Mouse (Mus musculus) c-Kit-positive CD71-positive TER-119-positive erythroid progenitor cells, embryonic 14.5 days (primary cell): ENCODE measurements around the gene Fpr1.
"Not testable (repeated sequence)": the region's sequence is repeated elsewhere in the genome, so short reads cannot be mapped to it uniquely, and the experiment has no call there.

Source experiments
- DNase-seq: peaks from one replicate; pipeline ENCODE4 v3.0.0-alpha.2; 2013; ENCODE audit warnings: low spot score

Fpr1 gene

DNA sequence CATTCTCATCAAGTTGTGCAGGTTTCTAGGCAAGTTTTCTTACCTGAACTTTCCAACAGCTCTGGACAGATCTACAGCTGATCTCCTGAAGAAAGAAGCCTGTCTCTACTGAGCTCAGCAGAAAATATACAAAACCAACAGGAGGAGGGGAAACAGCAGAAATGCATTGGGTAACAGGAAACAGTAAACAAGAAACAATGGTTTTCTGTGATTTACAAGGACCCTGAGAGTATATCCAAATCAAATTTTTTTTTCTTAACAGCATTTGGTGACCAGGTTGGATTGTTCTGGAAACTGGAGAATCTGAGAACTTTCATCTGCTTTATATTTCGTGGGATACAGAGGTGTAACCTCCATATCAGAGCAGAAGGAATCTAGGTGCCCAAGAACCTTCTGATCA, at the start of gene Fpr1:
Gene Fpr1, minus strand, starts transcription at position 101 of the 400 bp plus-strand sequence.
- no peak for DNase-seq

DNA sequence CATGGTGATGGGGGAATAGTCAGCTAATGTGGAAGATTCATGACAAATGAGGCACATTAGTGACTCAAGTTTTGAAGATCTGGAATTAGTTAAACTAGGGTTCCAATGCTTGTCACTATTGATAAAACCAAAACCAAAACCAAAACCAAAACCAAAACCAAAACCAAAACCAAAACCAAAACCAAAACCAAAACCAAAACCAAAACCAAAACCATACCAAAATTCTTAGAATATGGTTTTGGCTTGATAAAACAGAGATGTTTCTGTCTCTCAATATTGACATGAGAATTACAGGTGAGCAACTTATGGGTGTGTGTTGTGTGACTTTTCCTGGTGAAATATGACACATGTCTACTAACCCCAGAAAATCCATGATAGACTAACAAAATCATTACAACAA, 34.0 kb upstream of the Fpr1 start:
- no peak for DNase-seq

DNA sequence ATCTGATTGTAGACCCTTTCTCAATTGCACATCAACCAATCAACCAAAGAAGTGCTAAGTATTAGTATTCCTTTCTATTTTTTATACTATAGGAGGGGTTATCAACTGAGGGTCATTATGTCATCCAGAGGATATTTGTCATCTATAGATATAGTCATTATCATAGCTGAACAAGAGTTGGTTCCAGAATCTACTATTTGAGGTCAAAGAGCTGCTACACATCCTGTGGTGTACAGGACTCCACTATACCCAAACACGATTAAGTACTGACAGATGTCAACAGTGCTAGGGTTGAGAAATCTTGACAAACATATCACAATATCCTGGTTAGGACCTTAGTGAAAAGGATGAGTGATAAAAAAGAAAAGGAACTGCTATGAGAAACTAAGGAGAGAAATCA, 33.6 kb upstream of the Fpr1 start:
- no peak for DNase-seq

DNA sequence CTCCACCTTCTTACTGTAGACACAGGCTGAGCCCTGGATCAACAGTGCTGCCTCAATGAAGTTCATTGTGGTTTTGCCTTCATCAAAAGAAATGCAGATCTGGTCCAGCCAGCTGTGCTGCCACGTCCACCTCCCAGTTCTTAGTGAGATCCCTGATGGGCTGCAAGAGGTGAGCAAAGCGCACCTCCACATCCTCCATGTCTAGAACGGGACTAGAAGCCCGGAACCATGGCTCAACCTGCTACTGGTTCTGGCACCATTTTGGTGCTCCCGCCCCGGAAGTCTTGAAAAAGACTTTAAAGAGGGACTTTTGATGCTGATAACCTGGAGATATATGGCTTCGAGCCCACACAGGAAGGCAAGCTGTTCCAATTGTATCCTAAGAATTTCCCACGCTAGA, 28.9 kb upstream of the Fpr1 start:
- DNase-seq: not testable (repeated sequence)

DNA sequence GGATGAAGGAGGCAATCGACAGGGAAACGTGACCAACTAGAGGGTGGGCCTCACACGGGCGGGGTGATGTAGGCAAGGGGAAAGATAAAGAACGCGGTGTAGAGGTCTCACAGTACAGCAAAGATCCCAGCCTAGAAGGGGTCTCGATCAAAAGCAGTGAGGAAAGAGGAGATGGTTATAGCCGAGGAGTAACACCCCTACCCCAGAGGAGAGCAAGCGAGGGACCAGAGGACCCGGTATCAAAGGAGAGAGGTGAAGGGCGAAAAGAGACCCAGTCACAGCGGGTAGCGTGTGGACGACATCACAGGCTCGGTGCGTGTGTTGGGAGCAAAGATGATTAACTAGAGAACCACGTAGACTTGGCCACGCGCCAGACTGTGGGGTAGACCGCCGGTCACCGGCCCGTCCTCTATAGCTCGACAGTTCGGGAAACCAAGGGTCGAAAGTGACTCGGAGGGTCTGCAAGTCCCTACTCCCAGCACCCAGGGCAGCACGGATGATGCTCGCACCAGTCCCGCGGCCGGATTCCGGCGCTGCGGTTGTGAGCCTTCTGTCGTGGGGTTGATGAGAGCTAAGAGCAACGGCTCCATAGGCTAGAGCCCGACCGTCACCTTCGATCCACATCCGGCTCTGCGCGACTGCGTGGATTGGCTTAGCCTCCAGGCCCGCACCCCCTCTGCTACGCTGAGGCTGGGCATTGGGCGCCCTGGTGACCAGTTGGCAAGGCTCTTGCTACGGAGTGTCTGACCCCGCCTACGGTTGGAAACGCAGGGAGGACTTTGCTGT, 26.1 kb upstream of the Fpr1 start:
- no peak for DNase-seq

DNA sequence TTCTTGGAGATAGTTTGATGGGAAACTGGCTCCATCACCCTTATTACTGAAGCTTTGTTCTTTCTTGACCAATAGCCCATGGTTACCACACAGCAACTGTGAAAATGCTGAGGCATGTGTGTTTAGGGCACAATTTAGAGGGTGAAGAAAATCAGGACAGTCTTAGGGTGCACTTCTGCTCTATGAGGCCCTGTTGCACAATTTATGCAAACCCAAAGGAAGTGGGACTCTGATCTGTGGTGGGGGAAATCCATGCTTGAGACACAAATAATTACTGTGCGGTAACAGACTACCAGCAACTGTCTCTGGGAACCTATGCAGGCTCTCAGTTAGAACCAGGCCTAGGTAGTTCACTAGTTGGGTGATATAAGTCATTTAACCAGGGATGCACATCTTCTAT, 17.0 kb upstream of the Fpr1 start:
- DNase-seq: no peak

DNA sequence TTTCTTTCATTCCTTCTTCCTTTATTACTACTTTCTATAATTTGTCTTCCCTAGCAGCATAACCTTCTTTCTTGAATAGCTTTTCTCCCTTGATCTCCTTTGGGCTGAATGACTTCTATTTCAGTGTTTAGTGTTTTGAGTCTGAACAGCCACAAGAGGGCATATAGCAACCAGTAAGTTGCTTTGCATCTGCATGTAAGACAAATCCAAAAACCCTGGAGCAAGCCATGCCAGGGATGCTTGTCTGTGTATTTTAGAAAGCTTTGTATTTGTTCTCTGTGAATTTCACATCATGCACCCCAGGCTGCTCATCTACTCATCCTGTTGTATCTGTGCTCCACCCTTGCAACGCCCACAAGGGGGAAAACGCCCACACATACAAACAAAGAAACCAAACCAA, 15.5 kb upstream of the Fpr1 start:
- DNase-seq: no peak

DNA sequence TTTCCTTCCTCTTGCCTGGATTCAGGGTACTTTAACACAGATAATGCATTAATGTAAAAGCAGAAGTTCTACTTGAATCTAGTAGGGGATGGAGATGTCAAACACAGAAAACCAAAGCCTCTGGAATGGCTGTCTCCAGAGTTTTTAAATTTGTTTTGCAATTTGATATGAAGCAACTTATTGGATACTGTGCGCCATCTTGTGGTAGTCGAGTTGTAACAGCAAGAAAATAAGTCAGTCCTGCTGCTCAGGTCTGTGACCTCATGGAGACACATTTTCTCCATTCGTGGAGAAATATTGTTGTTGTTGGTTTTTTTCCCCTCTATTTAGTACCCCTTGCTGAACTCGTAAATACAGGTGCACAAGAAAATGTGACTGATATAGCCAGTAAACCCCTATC, 12.3 kb upstream of the Fpr1 start:
- DNase-seq: peak; percentile 27

DNA sequence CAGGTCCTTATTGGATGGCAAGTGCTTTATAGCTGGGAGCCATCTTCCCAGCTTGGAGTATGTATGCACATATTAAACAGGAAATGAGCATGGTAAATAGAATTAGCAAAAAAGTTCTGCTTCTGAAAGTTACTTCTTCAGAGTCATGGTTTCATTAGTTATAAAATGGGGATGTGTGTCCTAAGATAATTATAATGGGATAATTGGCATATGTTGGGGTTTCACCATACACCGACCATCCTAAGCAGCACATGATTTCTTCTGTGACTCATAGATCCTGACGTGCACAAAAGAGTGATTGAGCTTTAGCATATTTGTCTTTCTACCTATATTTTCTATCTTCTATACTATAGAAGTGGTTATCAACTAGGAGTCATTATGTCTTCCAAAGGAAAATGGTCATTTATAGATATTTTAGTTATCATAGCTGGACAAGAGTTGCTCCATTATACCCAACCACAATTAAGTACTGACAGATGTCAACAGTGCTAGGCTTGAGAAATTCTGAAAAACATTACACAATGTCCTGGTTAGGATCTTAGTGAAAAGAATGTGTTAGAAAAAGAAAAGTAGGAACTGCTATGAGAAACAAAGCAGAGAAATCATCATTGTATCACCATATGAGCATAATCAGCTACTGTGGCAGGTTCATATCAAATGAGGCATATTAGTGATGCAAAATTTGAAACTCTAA, 6.1 kb upstream of the Fpr1 start:
- DNase-seq: no peak

DNA sequence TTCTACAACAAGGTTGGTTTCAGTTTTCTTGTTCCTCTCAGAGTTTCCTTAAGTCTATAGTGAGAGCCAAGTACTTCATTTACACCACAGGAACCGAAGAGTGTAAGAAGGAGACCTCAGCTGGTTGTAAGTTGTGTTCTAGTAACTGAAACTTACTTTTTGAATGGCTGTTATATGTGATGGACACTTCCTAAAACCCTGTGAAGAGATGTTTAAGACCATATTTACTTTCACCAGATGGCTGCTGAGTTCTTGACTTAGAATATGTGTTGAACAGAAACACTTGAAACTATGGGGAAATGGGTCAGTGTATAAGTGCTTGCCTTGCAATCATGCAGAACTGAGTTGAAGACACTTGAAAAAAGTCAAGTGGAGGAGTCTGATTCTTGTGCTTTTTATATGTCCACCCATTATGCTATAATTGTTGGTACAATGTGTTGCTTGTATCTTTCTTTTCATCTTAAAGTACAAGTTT, 4.1 kb upstream of the Fpr1 start, which contains the start of the genes Fpr2 and Fpr3:
Gene Fpr2, plus strand, starts transcription at position 51 of the 475 bp plus-strand sequence.
Gene Fpr3, plus strand, starts transcription at position 79 of the 475 bp plus-strand sequence.
- DNase-seq: no peak

DNA sequence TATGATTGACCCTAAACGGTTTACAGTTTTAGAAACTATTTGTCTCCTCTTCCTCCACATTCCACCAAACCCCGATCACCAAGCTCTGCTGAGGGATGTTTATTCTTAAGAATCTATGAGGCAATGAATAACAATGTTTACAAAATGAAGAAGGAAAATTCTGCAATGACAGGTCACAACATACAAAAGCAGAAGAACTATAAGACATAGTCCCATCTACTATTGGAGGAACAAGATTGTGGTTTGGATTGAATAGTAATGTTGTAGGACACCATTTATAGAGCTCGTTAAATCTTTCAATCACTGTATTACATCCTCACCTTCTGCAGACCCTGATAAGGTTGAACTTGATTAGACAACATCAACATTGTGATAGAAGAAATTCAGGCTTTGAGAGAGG, 1.1 kb downstream of the Fpr1 start:
- no peak for DNase-seq

DNA sequence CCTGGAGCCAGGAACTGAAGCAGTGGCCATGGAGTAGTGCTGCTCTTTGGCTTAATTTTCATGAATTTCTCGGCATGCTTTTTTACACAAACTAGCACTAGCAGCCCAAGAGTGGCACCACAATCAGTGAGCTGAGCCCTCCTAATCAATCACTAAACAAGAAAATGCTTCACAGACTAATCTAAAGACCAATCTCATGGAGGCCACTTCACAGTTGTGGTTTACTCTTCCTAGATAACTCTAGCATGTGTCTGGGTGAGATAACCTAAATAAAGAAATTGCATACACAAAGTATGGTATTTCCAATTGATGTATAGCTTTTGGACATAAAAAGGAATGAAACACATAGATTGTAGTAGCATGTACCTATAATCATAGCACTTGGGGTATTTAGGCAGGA, 4.4 kb downstream of the Fpr1 start:
- no peak for DNase-seq

DNA sequence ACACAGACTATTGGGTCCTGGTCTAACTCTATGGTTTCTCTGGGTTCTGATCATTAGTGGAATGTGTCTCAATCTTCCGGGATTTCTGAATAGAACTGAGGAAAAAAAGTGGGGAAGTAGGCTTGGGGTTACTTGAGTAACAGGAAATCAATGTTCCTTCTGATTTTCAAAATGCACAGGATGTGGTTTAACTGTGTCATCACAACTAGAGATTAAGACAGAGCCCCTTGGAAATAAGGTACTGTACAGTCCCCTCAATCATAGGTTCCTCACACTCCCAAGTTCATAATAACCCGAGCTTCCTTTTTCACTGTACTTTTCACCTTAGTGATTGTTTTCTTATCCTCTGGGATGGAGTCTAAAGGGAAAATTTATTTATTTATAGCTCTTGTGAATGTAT, 12.0 kb downstream of the Fpr1 start:
- DNase-seq: no peak

DNA sequence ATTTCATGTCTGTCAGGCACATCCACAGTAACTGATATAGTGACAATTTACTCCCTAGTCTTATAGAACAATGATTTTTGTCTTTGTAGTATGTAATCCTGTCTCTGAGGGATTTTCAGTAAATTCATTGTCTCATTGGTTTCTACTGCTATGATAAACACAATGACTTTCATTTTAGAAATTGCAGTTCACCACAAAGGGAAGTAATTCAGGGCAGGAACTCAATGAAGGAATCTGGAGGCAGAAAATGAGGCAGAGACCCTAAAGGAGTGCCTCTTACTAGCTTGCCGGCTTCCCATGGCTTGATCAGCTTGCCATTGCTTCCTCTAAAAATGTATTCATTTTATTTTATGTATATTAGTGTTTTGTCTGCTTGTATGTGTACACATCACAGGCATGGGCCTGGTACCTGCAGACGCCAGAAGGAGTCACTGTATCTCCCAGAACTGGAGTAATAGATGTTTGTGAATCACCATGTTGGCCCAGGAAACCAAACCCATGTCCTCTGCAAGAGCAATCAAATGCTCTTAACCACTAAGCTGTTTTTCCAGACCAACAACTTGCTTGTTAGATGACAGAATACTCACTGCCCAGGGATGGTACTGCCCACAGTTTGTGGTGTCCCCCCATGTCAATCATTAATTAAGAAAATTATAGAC, 12.7 kb downstream of the Fpr1 start:
- DNase-seq: no peak

DNA sequence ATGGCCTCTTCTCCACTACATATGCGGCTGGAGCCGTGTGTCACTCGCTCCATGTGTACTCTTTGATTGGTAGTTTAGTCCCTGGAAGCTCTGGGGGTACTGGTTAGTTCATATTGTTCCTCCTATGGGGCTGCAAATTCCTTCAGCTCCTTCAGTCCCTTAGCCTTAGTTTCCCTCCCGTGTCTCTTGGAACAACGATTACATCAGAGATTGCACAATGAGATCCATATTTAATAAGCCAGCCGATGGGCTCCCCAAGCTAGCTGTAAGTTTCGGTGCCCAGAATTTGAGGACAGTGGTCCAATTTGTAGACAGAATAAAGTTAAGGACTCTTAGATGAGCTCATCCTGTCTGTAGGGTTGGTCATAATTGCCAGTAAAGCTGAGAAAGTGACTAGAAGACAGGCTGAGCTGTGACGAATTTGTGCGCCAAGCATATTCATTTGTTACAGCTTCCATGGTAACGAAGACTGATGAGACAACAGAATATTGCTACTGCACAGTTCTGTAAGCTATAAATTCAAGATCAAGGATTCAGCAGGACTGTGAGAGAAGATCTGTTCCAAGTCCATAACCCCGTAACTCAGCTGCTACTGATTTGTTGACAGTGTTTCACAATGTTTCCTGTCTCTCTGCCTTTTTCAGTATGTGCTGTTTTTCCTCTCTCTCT, 16.8 kb downstream of the Fpr1 start:
- no peak for DNase-seq

DNA sequence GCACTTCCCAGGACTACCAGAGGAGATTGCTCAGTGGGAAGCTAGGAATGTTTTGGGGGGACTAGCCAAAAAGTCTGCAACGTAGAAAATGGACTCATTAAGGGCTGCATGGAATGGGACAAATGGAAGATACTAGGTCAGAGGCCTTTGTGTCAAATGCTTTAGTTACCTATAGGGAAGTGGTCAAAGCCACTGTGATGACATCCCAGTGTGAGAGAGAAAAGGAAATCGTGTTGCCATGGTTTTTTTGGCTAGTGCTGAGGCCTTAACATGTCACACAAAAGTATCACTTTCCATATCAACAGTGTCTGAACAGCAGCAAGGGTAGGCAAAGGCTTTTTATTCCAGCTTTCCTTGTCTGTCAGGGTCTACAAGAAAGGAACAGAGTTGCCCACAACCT, 18.6 kb downstream of the Fpr1 start:
- no peak for DNase-seq

DNA sequence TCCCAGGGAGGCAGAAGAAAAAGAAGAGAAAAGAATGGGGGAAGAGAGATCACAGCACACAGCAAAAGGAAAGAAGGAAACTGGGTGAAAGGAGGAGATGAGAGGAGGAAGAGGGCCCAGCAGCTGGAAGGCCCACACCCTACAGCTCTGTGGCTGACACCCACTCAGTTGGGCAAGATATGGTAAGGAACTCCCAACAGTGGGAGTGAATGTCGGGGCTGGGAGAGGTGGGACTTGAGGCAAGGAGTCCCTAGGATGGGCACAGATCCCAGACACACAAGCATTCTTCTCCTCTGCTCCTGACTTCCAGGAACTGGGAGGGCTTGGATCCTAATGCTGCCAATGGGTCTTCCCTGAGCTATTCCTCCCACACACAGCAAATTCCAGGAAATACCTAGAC, 21.4 kb downstream of the Fpr1 start:
- no peak for DNase-seq

DNA sequence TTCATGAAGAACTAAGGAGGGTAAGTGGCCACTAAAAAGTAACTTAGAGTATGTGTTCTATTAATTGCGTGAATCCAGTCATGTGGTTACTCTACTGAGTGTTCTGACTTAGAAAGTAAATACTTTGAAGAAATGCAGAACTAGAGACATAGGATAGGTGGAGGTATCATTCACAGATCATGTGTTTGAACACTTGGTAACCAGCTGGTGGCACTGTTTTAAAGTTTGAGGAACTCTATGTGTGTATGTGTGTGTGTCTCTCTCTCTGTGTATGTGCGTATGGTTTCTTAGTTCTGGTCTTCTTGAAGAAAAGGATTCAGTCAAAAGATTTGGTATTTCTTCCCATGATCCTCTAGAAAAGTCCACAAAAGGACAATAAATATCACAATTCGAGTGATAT, 23.6 kb downstream of the Fpr1 start:
- DNase-seq: no peak

DNA sequence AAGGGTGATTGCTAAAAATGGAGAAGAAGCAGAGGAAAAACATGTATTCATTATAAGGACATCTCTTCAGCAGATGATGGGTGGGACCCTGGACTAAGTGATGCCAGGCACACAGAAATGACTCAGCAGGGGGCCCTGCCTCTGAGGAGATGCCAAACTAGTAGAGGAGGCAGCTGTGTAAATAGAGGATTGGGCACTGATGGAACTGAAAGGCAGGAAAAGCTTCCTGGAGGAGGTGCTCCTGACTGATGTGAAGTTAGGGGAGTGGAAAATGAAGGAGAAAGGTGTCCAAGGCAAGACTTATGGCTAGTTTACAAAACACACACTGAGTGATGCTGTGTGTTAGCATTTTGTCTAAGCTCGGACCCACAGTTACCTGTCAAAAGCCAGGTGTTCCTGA, 26.3 kb downstream of the Fpr1 start:
- no peak for DNase-seq

DNA sequence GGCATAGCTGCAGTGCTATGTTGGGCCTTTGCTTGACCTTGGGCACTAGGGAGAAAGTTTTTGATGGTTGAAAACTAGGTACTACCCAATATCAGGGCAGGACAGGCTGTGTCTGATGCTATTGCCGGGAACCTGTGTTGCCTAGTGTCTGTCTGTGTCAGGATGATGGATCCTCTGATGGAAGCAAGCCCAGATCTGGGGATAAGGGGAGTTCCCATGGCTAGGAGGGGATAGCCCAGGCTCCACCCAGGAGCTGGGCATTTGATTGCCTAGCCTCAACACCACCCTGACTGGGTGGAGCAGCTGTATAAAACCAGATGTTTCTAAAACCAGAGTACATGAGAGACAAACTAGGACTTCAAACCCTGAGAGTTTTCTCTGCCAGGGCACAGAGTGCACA, 27.1 kb downstream of the Fpr1 start:
- DNase-seq: no peak

DNA sequence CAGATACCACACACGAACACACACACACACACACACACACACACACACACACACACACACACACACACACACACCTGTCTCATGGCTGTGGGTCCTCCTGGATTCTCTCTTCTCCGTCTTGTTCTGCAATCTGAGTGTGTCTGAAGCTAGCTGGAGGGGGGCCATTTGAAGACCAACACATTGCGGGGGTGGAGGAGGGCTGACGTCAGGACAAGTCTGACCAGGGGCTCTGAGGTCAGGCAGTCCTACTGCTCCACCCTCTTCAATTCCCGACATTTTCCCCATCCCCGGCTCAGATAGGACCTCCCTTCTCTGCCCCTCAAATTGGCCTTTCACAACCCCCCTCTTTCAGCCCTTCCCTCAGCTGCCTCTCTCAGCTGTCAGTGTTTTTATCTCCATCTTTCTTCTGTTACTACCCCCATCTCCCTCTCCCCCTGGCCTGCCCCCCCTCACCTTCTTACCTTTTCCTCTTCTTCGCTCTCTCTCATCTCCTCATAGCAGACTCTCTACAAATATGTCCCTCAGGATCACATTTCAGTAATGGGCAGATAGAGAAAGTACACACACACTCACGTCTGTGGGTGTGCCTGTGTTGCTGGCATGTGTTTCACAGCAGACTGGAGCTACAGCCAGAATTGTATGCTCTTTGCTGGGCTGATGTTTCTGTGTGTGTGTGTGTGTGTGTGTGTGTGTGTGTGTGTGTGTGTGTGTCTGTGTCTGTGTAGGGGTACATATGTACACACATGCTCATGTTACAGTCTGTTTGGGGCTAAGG, 28.5 kb downstream of the Fpr1 start, which contains the start of gene Has1:
Gene Has1, minus strand, starts transcription at position 142 of the 775 bp plus-strand sequence.
- DNase-seq: no peak
